Mouse (Mus musculus) bone marrow, adult 2 months (tissue): ENCODE measurements around the gene Manf.

ENCODE experiments used
- CTCF ChIP-seq: fragments of 200-500 bp; IDR thresholded peaks from 2 replicates; pipeline ENCODE4 v1.5.1; 2011; ENCODE audit warnings: low read length, control low read depth; ENCODE audit not compliant: control insufficient read depth, insufficient read depth
- POLR2A ChIP-seq: fragments of 200-500 bp; IDR thresholded peaks from 2 replicates; pipeline ENCODE4 v1.6.1; 2011; ENCODE audit warnings: low read depth, mild to moderate bottlenecking, control low read depth, low read length, borderline replicate concordance; ENCODE audit not compliant: control insufficient read depth

- TF ChIP-seq CTCF (no peak), POLR2A (peak; percentile 68; the same call in 1 of the 2 replicates)
Observed at GRCm38 (mm10) chr9:106788812-106789321, 102.9 kb downstream of the Manf start, which contains the start of gene Rad54l2.
